Mouse (Mus musculus) testis, adult 2 months (tissue): ENCODE results near the gene Prrt2.

Source experiments
- CTCF ChIP-seq: fragments of 200-500 bp; IDR thresholded peaks from 2 replicates; pipeline ENCODE4 v1.5.1; 2012; ENCODE audit warnings: low read depth, mild to moderate bottlenecking, inconsistent platforms, low read length, moderate library complexity; ENCODE audit not compliant: control insufficient read depth, insufficient read depth, insufficient replicate concordance
- POLR2A ChIP-seq: fragments of 200-500 bp; IDR thresholded peaks from 2 replicates; pipeline ENCODE4 v1.6.1; 2012; ENCODE audit warnings: low read depth, mild to moderate bottlenecking, inconsistent platforms, low read length, moderate library complexity; ENCODE audit not compliant: control insufficient read depth

GRCm38 (mm10) chr7:126975893-126975949 is 45.3 kb downstream of the Prrt2 start, which contains the start of gene Cdipt:
- TF ChIP-seq CTCF (no peak), POLR2A (no peak)
